Mouse (Mus musculus) mesoderm, embryonic 11.5 days (tissue): Measurements from ENCODE around the gene Bbs9.

Experiments used
- DNase-seq: peaks from one replicate; pipeline ENCODE4 v3.0.0-alpha.2; 2012; ENCODE audit warnings: low read depth, low spot score

Bbs9 gene

DNA sequence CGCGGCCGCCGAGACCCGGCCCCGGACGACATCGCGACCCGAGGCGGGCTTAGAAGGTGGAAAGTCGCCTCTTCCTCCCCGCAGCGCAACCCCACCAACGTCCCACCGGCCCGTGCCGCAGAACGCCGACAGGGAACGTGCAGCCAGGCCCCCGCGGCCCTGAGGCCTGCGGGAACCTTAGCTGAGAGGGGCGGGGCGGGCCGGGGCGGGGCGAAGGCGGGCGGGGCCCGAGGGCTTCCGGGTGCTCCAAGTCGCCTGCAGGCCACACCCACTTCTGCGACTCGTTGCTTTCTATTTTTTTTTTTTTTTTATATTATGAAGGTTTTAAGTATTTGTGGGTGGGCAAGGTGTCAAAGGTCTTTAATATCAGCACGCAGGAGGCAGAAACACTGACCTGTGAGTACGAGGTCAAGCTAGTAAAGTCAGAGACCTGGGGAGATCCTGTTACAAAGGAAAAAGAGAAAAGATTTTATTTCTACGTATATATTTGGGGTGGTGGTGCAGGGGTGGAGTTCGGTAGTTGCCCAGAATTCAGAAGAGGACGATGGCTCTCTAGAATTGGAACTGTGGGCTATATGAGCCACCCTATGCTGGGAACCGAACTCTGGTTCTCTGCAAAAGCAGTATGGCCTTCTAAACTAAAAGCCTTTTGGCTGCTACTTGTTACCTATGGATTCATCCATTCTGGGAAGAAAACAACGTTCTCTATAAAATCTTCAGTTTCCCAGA, 7.2 kb upstream of the Bbs9 start:
- DNase-seq: peak; percentile 79

- DNase-seq: no peak
Observed at GRCm38 (mm10) chr9:22468899-22469259, 6.6 kb upstream of the Bbs9 start.

- DNase-seq: no peak
Observed at GRCm38 (mm10) chr9:22469643-22470042, 5.9 kb upstream of the Bbs9 start, which contains the start of gene Rp9. Gene Rp9, minus strand, starts transcription at chr9:22469743.

GRCm38 (mm10) chr9:22476265-22476664, 750 bp downstream of the Bbs9 start:
- peak; percentile 11 for DNase-seq

GRCm38 (mm10) chr9:22478946-22479345, 3.4 kb downstream of the Bbs9 start:
- no peak for DNase-seq

DNA sequence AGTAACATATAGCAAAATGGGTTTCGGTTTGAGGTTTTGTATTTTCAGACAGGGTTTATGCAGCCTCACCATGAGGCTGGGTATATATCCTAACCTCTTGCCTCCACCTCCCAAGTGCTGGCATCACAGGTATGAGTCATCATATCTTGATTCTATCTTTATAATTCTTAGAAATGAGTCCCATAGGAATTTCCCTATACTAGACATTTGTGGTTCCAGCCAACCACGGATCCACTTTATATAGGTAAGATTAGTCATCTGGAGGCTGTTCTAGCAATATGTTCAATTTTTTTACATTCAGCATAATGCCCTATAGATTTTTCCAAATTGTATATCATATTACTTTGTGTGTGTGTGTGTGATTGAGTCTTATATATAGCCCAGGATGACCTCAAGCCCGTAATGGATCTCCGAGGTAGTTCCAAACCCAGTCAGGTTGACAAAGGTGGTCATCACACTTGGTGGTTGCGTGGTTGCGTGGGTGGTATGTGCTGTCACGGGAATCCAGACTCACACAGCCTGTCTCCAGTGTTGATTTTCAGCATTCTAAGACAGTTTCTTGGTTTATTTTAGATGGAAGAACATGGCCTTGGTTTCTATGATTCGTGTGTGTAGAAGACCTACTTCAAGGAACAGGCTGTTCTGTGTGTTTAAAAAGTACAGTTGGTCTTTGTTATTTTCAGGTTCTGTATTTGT, 8.5 kb downstream of the Bbs9 start:
- no peak for DNase-seq

GRCm38 (mm10) chr9:22484562-22485308, 9.2 kb downstream of the Bbs9 start:
- no peak for DNase-seq

DNA sequence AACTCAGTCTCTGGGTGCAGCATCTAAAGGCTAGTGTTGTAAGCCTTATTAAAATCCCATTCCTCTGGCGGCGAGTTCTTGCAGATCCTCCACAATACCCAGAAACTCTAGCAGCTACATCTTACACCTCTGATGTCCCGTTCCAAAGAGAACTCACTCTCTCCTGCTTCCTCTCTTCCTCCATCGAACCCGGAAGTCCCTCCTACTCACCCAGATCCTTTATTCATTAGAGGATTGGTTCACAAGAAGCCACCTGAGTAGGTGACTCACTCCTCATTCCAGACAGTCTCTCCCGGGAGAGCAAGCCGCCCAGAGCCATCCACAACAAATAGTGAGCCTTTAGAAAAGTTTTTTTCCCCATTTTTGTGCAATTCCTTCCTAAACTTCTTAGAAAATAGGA, 10.7 kb downstream of the Bbs9 start:
- no peak for DNase-seq

DNA sequence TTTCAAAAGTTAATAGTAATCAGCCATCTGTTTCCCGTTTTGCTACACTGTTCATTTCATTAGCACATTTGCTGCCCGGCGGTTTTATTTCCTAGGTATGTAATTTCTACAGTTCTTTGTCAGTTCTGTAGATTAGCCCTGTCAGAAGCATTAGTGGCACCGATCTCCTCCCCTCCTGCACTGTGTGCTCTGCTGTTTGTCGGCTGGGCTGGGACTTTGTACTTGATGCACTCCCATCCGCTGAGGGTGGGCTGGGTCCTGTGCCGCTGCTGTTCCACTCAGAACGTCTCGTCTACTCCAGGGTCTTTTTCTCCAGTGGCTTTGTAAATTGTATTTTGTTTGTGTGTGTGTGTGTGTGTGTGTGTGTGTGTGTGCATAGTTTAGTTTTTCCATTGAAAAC, 13.4 kb downstream of the Bbs9 start:
- no peak for DNase-seq

- no peak for DNase-seq
Observed at GRCm38 (mm10) chr9:22494203-22494807, 18.8 kb downstream of the Bbs9 start.

DNA sequence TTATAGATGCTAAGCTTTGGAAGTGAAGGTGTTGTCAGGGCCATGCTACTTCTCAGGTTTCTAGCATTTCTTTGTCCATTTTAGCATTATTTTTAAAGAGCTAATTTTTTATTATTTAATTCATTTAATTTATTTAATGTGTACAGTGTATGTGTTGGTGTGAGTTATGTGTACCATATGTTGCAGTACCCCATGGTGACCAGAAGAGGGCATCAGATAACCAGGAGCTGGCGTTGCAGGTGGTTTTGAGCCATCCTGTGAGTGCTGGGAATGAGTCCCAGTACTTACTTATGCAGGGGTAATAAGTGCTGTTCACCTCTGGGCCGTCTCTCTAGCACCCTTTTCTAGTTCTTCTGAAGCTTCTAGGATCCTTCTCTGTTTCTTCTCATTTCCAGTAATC, 19.6 kb downstream of the Bbs9 start:
- DNase-seq: no peak

DNA sequence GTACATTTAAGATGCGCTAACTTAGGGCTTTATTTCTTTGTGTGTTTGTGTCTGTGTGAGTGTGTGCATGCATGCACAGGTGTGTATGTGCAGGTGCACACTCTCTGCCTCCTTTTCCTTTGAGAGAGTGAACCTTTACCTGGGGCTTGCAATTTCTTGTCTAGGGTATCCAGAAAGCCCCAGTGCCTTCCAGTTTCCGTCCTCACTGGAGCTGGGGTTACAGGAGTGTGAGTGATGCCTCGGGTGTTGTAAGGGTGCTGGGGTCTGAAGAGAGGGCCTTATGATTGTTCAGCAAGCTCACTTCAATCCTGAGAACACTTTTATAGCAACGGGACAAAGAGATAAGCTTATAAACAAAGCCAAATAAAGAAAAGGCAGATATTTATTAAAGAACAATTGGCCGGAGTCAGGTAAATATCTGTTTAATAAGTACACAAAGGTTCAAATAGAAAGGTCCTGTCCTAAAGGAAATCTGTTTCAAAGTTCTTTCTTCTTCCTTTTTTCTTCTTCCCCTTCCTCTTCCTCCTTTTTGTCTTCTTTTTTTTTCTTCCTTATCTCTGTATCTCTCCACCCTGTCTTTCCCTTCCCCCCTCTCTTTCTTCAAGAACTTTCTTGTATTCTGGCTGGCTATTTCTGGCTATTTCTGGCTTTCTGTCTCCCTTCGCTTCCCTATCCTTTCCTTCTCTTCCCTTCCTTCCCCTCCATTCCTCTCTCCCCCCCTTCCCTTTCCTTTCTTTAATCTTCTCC, 21.7 kb downstream of the Bbs9 start:
- DNase-seq: no peak

DNA sequence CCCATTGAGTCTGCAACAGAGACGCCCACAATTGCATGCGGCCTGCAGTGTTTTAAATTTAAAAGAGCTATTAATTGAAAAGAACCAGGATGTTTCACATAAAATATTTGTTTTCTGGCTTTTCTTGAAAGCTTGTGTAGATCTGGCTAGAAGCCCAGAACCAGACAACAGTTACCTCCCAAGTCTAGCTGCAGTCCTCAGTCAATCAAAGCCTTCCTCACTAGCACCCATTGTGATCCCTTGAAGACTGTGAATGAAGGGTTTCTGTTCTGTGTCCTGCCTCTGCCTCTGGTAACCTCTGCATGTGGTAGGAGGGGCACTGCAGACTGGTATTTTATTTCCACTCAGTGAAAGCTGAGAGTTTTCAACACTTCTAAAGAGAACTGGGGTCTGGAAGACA, 27.5 kb downstream of the Bbs9 start:
- no peak for DNase-seq

DNA sequence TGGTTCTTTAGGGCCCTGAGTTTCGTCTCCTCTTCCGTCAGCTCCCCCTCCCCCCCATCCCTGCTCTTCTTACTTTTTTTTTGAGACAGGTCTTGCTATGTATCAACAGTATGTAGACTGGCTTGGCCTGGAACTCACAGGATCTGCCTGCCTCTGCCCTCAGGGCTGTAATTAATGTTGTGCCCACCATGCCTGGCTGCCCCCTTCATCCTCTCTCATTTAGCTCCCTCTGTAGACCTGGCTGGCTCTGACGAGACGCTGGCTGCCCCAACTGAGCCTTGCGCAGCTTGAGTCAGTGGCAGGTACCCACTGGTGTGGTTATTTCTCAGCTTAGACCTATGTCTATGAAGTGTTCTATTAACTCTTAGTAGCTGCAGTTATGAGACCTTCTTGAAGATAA, 28.1 kb downstream of the Bbs9 start:
- no peak for DNase-seq

- DNase-seq: no peak
Observed at GRCm38 (mm10) chr9:22505574-22505973, 30.1 kb downstream of the Bbs9 start.

DNA sequence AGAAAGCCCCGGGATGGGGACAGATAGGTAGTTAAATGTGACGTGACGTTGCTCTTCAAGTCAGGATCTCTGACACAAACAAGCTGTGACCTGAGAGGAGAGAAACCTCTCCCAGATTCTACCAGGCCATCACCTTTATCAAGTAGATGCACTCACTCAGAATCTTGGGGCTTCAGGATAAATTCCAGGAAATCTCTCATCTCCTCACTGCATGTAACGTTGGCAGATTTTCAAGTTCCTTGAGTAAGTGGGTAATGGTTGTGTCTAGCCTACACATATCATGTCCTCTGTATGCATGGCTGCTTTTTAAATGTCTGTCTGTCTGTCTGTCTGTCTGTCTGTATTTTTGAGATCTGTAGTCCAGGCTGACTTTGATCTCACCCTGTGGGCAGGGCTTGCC, 39.6 kb downstream of the Bbs9 start:
- DNase-seq: no peak

- peak; percentile 59 for DNase-seq
Observed at GRCm38 (mm10) chr9:22518394-22519041, 43.0 kb downstream of the Bbs9 start.

- DNase-seq: no peak
Observed at GRCm38 (mm10) chr9:22523460-22523859, 47.9 kb downstream of the Bbs9 start.

- no peak for DNase-seq
Observed at GRCm38 (mm10) chr9:22530734-22531489, 55.4 kb downstream of the Bbs9 start.

DNA sequence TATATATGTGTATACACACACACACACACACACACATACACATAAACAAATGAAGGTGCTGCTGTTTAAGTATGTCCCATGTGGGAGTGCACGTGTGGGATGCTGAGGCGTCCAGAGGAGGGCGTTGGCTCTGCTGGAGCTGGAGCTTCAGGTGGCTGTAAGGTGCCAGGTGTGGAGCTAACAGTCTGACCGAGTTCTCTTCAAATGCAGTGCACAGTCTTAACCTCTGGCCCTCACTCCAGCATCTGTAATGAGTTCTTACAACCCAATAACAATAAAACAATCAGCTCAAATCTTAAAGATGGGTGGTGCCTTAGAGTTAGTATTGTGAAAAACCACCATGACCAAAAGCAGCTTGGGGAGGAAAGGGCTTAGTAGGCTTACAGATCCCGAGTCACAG, 56.6 kb downstream of the Bbs9 start:
- DNase-seq: no peak
